Mouse (Mus musculus): Measurements from ENCODE around the gene Otub1. TPM values are rescaled to one million over a fixed set of nuclear protein-coding genes. Genes with fewer than 3 reads are reported as not detected.

Otub1 gene
- polyA plus RNA-seq (2021; fragmentation: Nextera tagmentation) = 674 and 694 TPM in 2 replicates
- long read RNA-seq, experiment 1, transcript Otub1-201 (7 exons, 1,713 nt) = major isoform, 767 of 829 reads
- long read RNA-seq, experiment 1, partial matches to known transcripts = 17 of 829 reads
- long read RNA-seq, experiment 1, other reads (novel, unspliced or antisense) = 45 of 829 reads
- long read RNA-seq, experiment 2, transcript Otub1-201 (7 exons, 1,713 nt) = major isoform, 141 of 458 reads
- long read RNA-seq, experiment 2, partial matches to known transcripts = 15 of 458 reads
- long read RNA-seq, experiment 2, other reads (novel, unspliced or antisense) = 302 of 458 reads

DNA sequence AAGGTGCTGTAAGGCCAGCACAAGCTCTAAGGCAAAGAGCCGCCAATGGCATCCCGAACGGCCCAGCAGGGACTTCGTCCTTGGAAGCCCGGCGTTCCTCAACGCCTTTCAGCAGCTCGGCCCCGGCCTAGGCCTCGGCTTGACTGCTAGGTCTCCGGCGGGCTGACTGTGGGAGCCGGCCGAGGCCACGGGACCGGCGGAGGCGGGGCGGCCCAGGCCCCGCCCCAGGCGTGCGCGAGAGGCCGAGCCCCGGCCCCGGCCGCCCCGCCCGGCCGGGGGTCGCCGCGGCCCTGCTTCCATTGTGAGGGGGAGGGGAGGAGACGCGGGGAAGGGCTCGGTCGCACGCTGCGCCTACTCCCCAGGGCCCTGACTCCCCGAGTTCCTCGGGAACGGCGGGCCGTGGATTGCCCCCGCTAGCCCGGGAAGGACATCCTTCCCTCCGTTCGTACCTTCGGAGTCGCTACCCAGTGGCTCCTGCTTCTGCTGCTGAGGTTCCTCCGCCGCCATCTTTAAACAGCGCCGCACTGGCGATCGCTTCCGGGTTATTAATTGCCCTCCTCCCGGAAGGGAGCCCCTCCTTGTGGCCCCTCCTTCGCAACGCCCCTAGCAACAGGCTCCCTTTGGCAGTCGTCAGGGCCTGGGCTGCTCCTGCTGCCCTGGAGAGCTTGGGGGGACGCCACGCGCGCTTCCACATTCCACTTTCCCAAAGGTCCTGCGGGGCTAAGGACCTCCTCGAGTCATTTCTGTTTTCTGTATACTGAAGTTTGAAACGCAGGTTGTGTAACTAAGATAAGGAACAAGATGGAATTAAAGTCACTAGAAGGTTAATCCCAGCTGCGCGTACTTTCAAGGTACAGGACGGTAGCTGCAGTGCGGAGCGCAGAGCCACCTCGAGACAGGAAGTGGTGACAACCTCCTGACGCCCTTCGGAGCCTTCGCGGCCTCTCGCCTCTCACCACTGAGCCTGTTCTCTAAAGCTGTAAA is at the start of gene Otub1:
Gene Otub1 (minus strand): TSS at position 564 of the 984 bp plus-strand sequence.

DNA sequence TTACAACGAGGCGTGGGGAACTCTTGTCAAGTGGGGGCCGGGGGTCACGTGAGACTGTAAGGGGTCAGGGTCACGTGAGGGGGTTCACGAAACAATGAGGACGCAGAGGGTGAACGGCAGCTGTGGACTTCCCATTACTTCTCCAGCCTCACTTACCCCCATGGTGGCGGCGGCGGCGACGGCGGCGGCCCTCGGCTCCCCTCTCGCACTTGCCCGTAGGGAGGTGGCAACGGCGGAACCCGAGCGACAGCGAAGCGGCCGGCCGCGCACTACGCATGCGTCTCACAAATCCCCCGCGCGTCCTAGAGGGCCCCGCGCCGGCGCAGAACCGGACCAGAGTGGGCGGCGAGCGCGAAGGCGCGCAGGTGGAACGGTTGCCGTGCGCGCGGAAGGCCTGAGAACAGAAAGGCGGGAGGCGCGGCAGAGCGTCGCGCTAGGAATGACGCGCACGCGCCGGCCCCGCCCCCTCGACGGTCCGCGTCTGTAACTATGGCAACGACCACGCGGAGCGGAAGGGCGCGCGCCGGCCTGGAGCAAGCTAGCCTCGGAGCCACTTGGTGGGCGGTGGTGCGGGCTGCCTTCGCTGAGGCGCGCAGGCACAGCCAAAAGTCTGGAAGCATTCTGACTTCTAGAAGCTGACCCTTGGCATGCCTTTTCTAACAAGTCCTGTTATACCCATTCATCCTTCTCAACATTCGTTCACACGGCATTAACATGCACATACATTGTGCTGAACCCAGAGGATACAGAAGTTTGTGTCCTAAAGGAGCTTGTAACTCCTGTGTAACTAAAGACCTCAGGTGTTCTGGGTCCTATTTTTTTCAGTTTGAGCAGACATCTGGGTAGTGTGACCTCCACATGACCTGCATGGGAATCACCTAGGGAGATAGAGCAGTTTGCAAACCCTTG is 34.9 kb upstream of the Otub1 start, which contains the start of gene Naa40:
Gene Naa40 (minus strand): TSS at position 402 of the 909 bp plus-strand sequence.

DNA sequence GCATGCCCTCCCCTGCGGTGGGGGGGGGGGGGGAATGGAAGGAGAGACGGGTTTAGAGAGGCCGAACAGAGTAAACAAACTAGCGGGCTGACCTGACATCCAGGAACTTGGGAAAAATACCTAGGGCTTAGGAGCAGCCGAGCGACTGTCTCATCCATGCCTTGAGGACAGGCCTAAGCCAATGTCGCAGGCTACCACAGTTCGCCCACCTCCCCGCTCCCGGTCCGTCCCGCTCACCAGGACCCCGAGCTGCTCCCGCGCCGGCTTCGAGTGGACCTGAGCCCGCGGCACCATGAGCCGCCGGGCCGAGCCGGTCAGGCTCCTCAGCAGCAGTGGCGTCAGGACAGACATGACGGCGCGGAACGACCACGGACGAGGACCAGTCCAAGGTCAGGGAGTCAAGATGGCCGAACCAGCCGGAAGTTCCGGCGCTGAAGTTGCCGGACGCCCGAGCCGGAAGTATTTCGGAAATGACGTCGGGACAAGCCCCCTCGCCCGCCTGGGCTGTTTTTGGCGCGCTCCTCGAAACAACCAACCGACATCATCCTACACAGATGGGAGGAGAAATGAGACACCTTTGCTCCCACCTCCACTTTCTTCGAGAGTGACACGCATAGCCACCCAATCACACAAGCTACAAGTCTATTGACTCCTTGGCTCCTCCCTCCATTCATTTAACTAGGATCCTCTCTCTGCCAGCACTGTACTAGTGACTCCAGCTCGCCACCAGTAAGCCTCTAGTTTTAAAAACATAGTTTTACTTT is 11.2 kb upstream of the Otub1 start, which contains the start of gene Cox8a:
Gene Cox8a (minus strand): TSS at position 455 of the 764 bp plus-strand sequence.

Other genes starting within 250 kb of the Otub1 start
- 13.6 and 46.9 TPM in 2 replicates for gene Ppp1r14b, start 231.3 kb downstream of the Otub1 start, polyA plus RNA-seq (2021; fragmentation: Nextera tagmentation)
- 8.0 and 8.2 TPM in 2 replicates for gene Plcb3, start 229.8 kb downstream of the Otub1 start, polyA plus RNA-seq (2021; fragmentation: Nextera tagmentation)
- 326 and 333 TPM in 2 replicates for gene Fkbp2, start 225.8 kb downstream of the Otub1 start, polyA plus RNA-seq (2021; fragmentation: Nextera tagmentation)
- 77.5 and 150 TPM in 2 replicates for gene Vegfb, start 218.7 kb downstream of the Otub1 start, polyA plus RNA-seq (2021; fragmentation: Nextera tagmentation)
- 24.3 and 28.0 TPM in 2 replicates for gene Dnajc4, start 213.7 kb downstream of the Otub1 start, polyA plus RNA-seq (2021; fragmentation: Nextera tagmentation)
- gene Nudt22, start 210.2 kb downstream of the Otub1 start, polyA plus RNA-seq (2021; fragmentation: Nextera tagmentation) = 15.8 and 19.0 TPM in 2 replicates
- gene Trpt1, start 210.2 kb downstream of the Otub1 start, polyA plus RNA-seq (2021; fragmentation: Nextera tagmentation) = 22.6 and 27.5 TPM in 2 replicates
- gene Fermt3, start 186.8 kb downstream of the Otub1 start, polyA plus RNA-seq (2021; fragmentation: Nextera tagmentation) = 2.9 and 4.8 TPM in 2 replicates
- gene Stip1, start 166.3 kb downstream of the Otub1 start, polyA plus RNA-seq (2021; fragmentation: Nextera tagmentation) = 109 and 125 TPM in 2 replicates
- 1.6 and 22.1 TPM in 2 replicates for gene Macrod1, start 149.5 kb downstream of the Otub1 start, polyA plus RNA-seq (2021; fragmentation: Nextera tagmentation)
- 5.4 and 6.6 TPM in 2 replicates for gene Flrt1, start 100.6 kb downstream of the Otub1 start, polyA plus RNA-seq (2021; fragmentation: Nextera tagmentation)
- gene Cox8a, start 11.3 kb upstream of the Otub1 start, polyA plus RNA-seq (2021; fragmentation: Nextera tagmentation) = 7,187 and 8,116 TPM in 2 replicates
- 9.4 and 11.2 TPM in 2 replicates for gene Naa40, start 34.9 kb upstream of the Otub1 start, polyA plus RNA-seq (2021; fragmentation: Nextera tagmentation)
- gene Rcor2, start 61.0 kb upstream of the Otub1 start, polyA plus RNA-seq (2021; fragmentation: Nextera tagmentation) = 1.3 and 3.4 TPM in 2 replicates
- gene Mark2, start 135.5 kb upstream of the Otub1 start, polyA plus RNA-seq (2021; fragmentation: Nextera tagmentation) = 26.0 and 29.1 TPM in 2 replicates
- 2.9 and 6.9 TPM in 2 replicates for gene Spindoc, start 176.7 kb upstream of the Otub1 start, polyA plus RNA-seq (2021; fragmentation: Nextera tagmentation)
- 1.6 and 2.0 TPM in 2 replicates for gene 2700081O15Rik, start 211.3 kb upstream of the Otub1 start, polyA plus RNA-seq (2021; fragmentation: Nextera tagmentation)

All from left cerebral cortex, adult 6 months (tissue).